Mouse (Mus musculus): ENCODE measurements around the gene Dusp18. TPM values are rescaled to one million over a fixed set of nuclear protein-coding genes. Genes with fewer than 3 reads are reported as not detected.

The Dusp18 gene
- total and polyA plus RNA-seq, 3 experiments = 2.8 to 6.6 (median 4.8) TPM

DNA sequence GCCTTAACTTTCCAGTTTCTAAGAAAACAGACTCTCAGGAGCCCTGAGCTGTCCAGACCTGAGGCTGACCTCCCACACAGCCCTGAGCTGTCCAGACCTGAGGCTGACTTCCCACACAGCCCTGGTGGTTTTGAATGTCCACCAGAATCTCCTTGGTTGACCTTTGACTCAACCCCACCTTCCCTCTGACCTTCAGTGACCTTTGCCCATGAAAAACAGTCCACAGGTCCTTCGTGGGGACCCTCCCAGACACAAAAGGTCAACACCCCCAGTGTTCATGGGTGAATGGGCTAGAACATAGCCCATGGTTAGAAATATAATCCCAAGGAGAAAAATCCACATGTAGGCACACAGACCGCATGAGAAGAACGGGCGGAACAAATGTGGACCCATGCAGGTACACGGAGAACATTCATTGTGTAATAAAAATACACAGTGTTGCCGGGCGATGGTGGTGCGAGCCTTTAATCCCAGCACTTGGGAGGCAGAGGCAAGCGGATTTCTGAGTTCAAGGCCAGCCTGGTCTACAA lies 38.8 kb downstream of the Dusp18 start:
- Histone ChIP-seq H3K36me3 (replicated peaks in 1 of 2; ENCODE audit: control insufficient read depth in 1 of 2, insufficient read depth in 1 of 2, low read length in 1 of 2) (no peaks in the 10 kb centered on the region), H3K4me1 (ENCODE audit: control insufficient read depth in 1 of 2, insufficient read depth in 2 of 2) (peaks cover 2 to 7% of the 10 kb centered on the region in 2 experiments; a peak in 2 of 4 replicates), H3K79me2 (replicated peaks; ENCODE audit: control insufficient read depth, extremely low read depth, insufficient read depth, poor library complexity, severe bottlenecking) (no peaks in the 10 kb centered on the region), H3K9me3 (replicated peaks; ENCODE audit: low read length) (no peaks in the 10 kb centered on the region), H3K4me3 (replicated peaks in 1 of 3; ENCODE audit: low read depth in 2 of 3, low read length in 2 of 3, poor library complexity in 1 of 3) (no peak overlapping the region), H3K27me3 (replicated peaks) (peaks cover 83% of the 10 kb centered on the region), H3K4me2 (ENCODE audit: insufficient read depth, low read depth, poor library complexity, severe bottlenecking) (no peak overlapping the region), H3K9ac (ENCODE audit: insufficient read depth, low read depth) (no peak overlapping the region), H3K27ac (ENCODE audit: insufficient read depth, low read depth) (no peak overlapping the region)
- in situ Hi-C loops (cut with MboI; ENCODE audit: low pct_ligation_motif_present, low pct_unique_long_range_greater_than_20kb, low sequenced_read_pairs) (no loop called here), dilution Hi-C loops (cut with MboI; ENCODE audit: extremely low pct_ligation_motif_present, extremely low pct_unique_long_range_greater_than_20kb, low sequenced_read_pairs) (no loop called here)
- TF ChIP-seq SMC3 (IDR thresholded peaks at IDR 0.05; ENCODE audit: low read depth, low read length) (no peak), PAX5 (IDR thresholded peaks at IDR 0.05; ENCODE audit: low read length) (no peak), ZMIZ1 (IDR thresholded peaks at IDR 0.05; ENCODE audit: low read depth, low read length) (no peak), TCF12 (IDR thresholded peaks at IDR 0.05; ENCODE audit: low read depth, low read length) (no peak), GABPA (IDR thresholded peaks at IDR 0.05; ENCODE audit: insufficient replicate concordance, low read depth, low read length) (no peak), ELF1 (IDR thresholded peaks at IDR 0.05; ENCODE audit: low read depth, low read length) (no peak), CHD2 (IDR thresholded peaks at IDR 0.05; ENCODE audit: low read length) (no peak), RCOR1 (conservative IDR thresholded peaks at IDR 0.05; ENCODE audit: low read depth, low read length) (no peak), JUND (conservative IDR thresholded peaks at IDR 0.05; ENCODE audit: low read depth, low read length) (no peak), E2F4 (IDR thresholded peaks at IDR 0.05; ENCODE audit: insufficient replicate concordance, low read depth, low read length) (no peak), MAX (IDR thresholded peaks at IDR 0.05; ENCODE audit: low read length) (no peak), JUN (IDR thresholded peaks at IDR 0.05; ENCODE audit: insufficient read depth, low read depth, low read length) (no peak), MAZ (IDR thresholded peaks at IDR 0.05; ENCODE audit: low read depth, low read length) (no peak), SIN3A (IDR thresholded peaks at IDR 0.05; ENCODE audit: low read length) (no peak), HCFC1 (IDR thresholded peaks at IDR 0.05; ENCODE audit: low read depth, low read length) (no peak), ZC3H11A (IDR thresholded peaks at IDR 0.05; ENCODE audit: low read depth, low read length) (no peak), POLR2AphosphoS2 (IDR thresholded peaks at IDR 0.05; ENCODE audit: low read depth, low read length) (no peak), IRF4 (IDR thresholded peaks at IDR 0.05; ENCODE audit: low read depth, low read length) (no peak)
- DNase-seq (ENCODE audit: extremely low read depth) = no peak

DNA sequence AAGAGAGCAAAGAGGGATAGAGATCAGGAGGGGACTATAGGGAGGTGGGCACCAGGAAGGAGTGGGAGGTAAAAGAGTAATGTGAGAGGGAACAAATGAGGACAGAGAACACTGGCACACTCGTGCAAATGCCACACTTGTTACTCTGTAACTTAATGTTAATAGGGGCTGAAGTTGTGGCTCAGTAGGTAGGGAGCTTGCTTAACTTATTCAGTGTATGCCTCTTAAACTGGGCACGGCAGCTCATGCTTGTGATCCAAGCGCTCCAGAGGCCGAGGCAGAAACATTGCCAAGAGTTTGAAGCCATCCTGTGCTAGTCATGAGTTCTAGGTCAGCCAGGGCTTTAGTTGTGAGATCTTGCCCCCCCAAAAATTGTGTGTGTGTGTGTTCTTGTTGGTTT lies 40.1 kb downstream of the Dusp18 start:
- no peaks in the 10 kb centered on the region for H3K9me3 ChIP-seq (replicated peaks; ENCODE audit: low read length)
- peaks cover 84% of the 10 kb centered on the region for H3K27me3 ChIP-seq (replicated peaks)
- TF ChIP-seq JUN (IDR thresholded peaks at IDR 0.05; ENCODE audit: insufficient read depth, low read depth, low read length) (no peak), TCF12 (IDR thresholded peaks at IDR 0.05; ENCODE audit: low read depth, low read length) (no peak), ETS1 (conservative IDR thresholded peaks at IDR 0.05; ENCODE audit: low read depth, low read length) (no peak), KAT2A (IDR thresholded peaks at IDR 0.05; ENCODE audit: insufficient replicate concordance, low read length) (no peak), CHD1 (IDR thresholded peaks at IDR 0.05; ENCODE audit: low read depth, low read length) (no peak), ZC3H11A (IDR thresholded peaks at IDR 0.05; ENCODE audit: low read depth, low read length) (no peak), EP300 (IDR thresholded peaks at IDR 0.05; ENCODE audit: low read length) (no peak), IRF4 (IDR thresholded peaks at IDR 0.05; ENCODE audit: low read depth, low read length) (no peak), GABPA (IDR thresholded peaks at IDR 0.05; ENCODE audit: insufficient replicate concordance, low read depth, low read length) (no peak), RAD21 (IDR thresholded peaks at IDR 0.05; ENCODE audit: low read depth, low read length) (no peak), MYC (IDR thresholded peaks at IDR 0.05; ENCODE audit: low read depth, low read length) (no peak), MAFK (IDR thresholded peaks at IDR 0.05; ENCODE audit: insufficient replicate concordance, low read length) (no peak), PAX5 (IDR thresholded peaks at IDR 0.05; ENCODE audit: low read length) (no peak), MAZ (IDR thresholded peaks at IDR 0.05; ENCODE audit: low read depth, low read length) (no peak), HCFC1 (IDR thresholded peaks at IDR 0.05; ENCODE audit: low read depth, low read length) (no peak), ELF1 (IDR thresholded peaks at IDR 0.05; ENCODE audit: low read depth, low read length) (no peak), ZNF384 (IDR thresholded peaks at IDR 0.05; ENCODE audit: low read depth, low read length) (no peak), MAX (IDR thresholded peaks at IDR 0.05; ENCODE audit: low read length) (no peak)
- no peaks in the 10 kb centered on the region for H3K79me2 ChIP-seq (replicated peaks; ENCODE audit: control insufficient read depth, extremely low read depth, insufficient read depth, poor library complexity, severe bottlenecking)
- H3K4me2 ChIP-seq (ENCODE audit: insufficient read depth, low read depth, poor library complexity, severe bottlenecking) = no peak overlapping the region
- H3K36me3 ChIP-seq (replicated peaks in 1 of 2; ENCODE audit: control insufficient read depth in 1 of 2, insufficient read depth in 1 of 2, low read length in 1 of 2) = no peaks in the 10 kb centered on the region
- peaks cover 2 to 7% of the 10 kb centered on the region in 2 experiments; a peak in 2 of 4 replicates for H3K4me1 ChIP-seq (ENCODE audit: control insufficient read depth in 1 of 2, insufficient read depth in 2 of 2)
- dilution Hi-C loops (cut with MboI; ENCODE audit: extremely low pct_ligation_motif_present, extremely low pct_unique_long_range_greater_than_20kb, low sequenced_read_pairs) (no loop called here), in situ Hi-C loops (cut with MboI; ENCODE audit: low pct_ligation_motif_present, low pct_unique_long_range_greater_than_20kb, low sequenced_read_pairs) (no loop called here)
- H3K4me3 ChIP-seq (replicated peaks in 1 of 3; ENCODE audit: low read depth in 2 of 3, low read length in 2 of 3, poor library complexity in 1 of 3) = no peak overlapping the region
- H3K27ac ChIP-seq (ENCODE audit: insufficient read depth, low read depth) = no peak overlapping the region
- DNase-seq (ENCODE audit: extremely low read depth) = no peak
- H3K9ac ChIP-seq (ENCODE audit: insufficient read depth, low read depth) = no peak overlapping the region
